Mouse (Mus musculus) myocyte (in vitro differentiated cells): ENCODE measurements around the gene Serinc2.

ENCODE experiments used
- CEBPB ChIP-seq: IDR thresholded peaks from 2 replicates; pipeline ENCODE4 v1.6.1; 2011; ENCODE audit warnings: mild to moderate bottlenecking, moderate library complexity; ENCODE audit not compliant: poor library complexity, insufficient read depth, severe bottlenecking
- E2F4 ChIP-seq: IDR thresholded peaks from one replicate; pipeline ENCODE4 v1.6.1; 2011; ENCODE audit warnings: mild to moderate bottlenecking, control low read depth, moderate library complexity; ENCODE audit not compliant: insufficient read depth
- MAX ChIP-seq: IDR thresholded peaks from one replicate; pipeline ENCODE4 v1.6.1; 2011; ENCODE audit warnings: low read depth, mild to moderate bottlenecking, control low read depth
- MYOD1 ChIP-seq, 3 experiments: IDR thresholded peaks; one replicate each; pipeline ENCODE4 v1.6.1; 2011; ENCODE audit warnings: control low read depth in 2 of 3, low read depth in 2 of 3, mild to moderate bottlenecking in 2 of 3, moderate library complexity in 1 of 3; ENCODE audit not compliant: insufficient read length in 2 of 3, control insufficient read depth in 1 of 3
- MYOG ChIP-seq, 3 experiments: IDR thresholded peaks; one replicate each; pipeline ENCODE4 v1.6.1; 2011; ENCODE audit warnings: control low read depth in 2 of 3, low read depth in 2 of 3, mild to moderate bottlenecking in 2 of 3; ENCODE audit not compliant: insufficient read length in 2 of 3, control insufficient read depth in 1 of 3, insufficient read depth in 1 of 3
- POLR2A ChIP-seq: IDR thresholded peaks from one replicate; pipeline ENCODE4 v1.6.1; 2011; ENCODE audit warnings: low read depth, mild to moderate bottlenecking, control low read depth, moderate library complexity; ENCODE audit not compliant: insufficient read length
- POLR2AphosphoS2 ChIP-seq: IDR thresholded peaks from one replicate; pipeline ENCODE4 v1.6.1; 2011; ENCODE audit warnings: low read depth, control low read depth; ENCODE audit not compliant: insufficient read length
- REST ChIP-seq: IDR thresholded peaks from one replicate; pipeline ENCODE4 v1.6.1; 2011; ENCODE audit warnings: mild to moderate bottlenecking, control low read depth, moderate library complexity; ENCODE audit not compliant: insufficient read depth, insufficient read length
- TCF12 ChIP-seq: IDR thresholded peaks from one replicate; pipeline ENCODE4 v1.6.1; 2011; ENCODE audit warnings: mild to moderate bottlenecking, control low read depth; ENCODE audit not compliant: poor library complexity, insufficient read depth, severe bottlenecking
- TCF3 ChIP-seq: IDR thresholded peaks from one replicate; pipeline ENCODE4 v1.6.1; 2011; ENCODE audit warnings: low read depth, control low read depth; ENCODE audit not compliant: insufficient read length
- USF1 ChIP-seq: IDR thresholded peaks from one replicate; pipeline ENCODE4 v1.6.1; 2011; ENCODE audit warnings: low read depth, mild to moderate bottlenecking, control low read depth, moderate library complexity

DNA sequence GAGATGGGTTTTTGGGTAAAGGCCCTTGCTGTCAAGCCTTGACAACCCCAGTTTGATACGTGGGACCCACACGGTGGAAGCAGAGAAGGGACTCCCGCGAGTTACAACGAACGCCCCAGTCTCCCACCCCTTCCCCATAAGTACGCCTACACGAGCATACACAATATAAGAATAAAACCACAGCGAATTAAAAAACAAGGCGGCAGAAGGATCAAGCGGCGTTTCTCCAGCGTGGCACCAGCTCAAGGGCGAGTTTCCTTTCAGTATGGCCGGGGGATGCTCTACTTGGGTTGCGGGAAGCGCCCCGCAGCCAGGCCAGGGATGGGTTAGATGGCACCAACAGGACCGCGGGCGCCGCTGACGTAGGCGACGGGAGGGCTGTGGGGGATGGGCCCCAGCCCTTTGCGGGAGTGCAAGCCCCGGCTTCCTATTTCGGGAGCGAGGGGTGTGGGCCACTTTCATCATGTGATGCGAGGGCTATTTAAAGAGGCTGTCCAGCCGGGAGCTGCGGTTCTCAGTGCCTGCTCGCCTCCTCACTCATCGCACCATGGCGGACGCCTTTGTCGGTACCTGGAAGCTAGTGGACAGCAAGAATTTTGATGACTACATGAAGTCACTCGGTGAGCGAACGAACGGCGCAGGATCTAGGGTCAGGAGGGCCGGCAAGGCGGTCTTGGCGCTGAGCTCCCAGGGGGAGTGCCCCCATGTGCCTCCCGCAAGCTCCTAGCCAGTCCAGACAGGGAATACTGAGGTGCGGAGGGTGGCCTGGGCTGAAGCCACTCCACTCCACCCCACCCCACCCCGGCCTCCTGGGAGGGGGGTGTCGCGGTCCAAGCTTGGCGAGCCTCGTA, 29.5 kb upstream of the Serinc2 start, which contains the start of the genes Fabp3 and Gm10570:
- TF ChIP-seq USF1 = peak; percentile 19
- peak; percentile 41 for TF ChIP-seq POLR2A
- no peak for TF ChIP-seq MYOD1 (IDR thresholded peaks at IDR 0.05; ENCODE audit: control insufficient read depth in 1 of 3, insufficient read length in 2 of 3, low read depth in 2 of 3)
- TF ChIP-seq POLR2AphosphoS2 = no peak
- TF ChIP-seq E2F4 = no peak
- no peak for TF ChIP-seq TCF12
- no peak for TF ChIP-seq MAX
- no peak for TF ChIP-seq CEBPB
- TF ChIP-seq MYOG (IDR thresholded peaks at IDR 0.05; ENCODE audit: control insufficient read depth in 1 of 3, insufficient read depth in 1 of 3, insufficient read length in 2 of 3, low read depth in 2 of 3) = peak in 1 of 3 experiments; percentile 18
- no peak for TF ChIP-seq REST
- no peak for TF ChIP-seq TCF3
